Comparison of ENCODE assay signal across 12 mouse cellular contexts in genomic region chr8:95101972-95102371, GRCm38 (mm10). TPM values are rescaled to one million over a fixed set of nuclear protein-coding genes. Genes with fewer than 3 reads are reported as not detected.
DNase-seq lines count a peak whose midpoint lies in the region; ATAC-seq and TF ChIP-seq lines count a peak whose summit lies in the region.
"Had no signal": no experiment of that assay in that cellular context is flagged by ENCODE, and none has a peak within 500 bp of the region (broad histone marks: within the 10 kb centered on the region; RNA-seq: fewer than 3 reads in every experiment).

No protein-coding gene starts in this region.

- no peaks in the 10 kb centered on the region for H3K4me1 ChIP-seq in CH12.LX (ENCODE audit: control insufficient read depth in 1 of 2, insufficient read depth in 2 of 2)
- H3K4me1 ChIP-seq in forebrain, postnatal 0 days (ENCODE audit: insufficient read depth), result no peaks in the 10 kb centered on the region
- H3K4me1 ChIP-seq: lung, embryonic 15.5 days had no signal

- no peak overlapping the region for H3K4me2 ChIP-seq in CH12.LX (ENCODE audit: insufficient read depth, low read depth, poor library complexity, severe bottlenecking)
- H3K4me2 ChIP-seq in forebrain, postnatal 0 days (ENCODE audit: low read depth), result no peak overlapping the region
- H3K4me2 ChIP-seq: lung, embryonic 15.5 days had no signal

- in situ Hi-C loops in CH12.LX (cut with MboI; ENCODE audit: low pct_ligation_motif_present, low pct_unique_long_range_greater_than_20kb, low sequenced_read_pairs), result no loop called here

- 0 out of 2 replicates have a peak, but pooled peaks have one; percentile 17 for ATAC-seq in forebrain, postnatal 0 days
- ATAC-seq: inflammation-experienced regulatory T-cells, adult 6 months had no signal

- TF ChIP-seq RAD21 in CH12.LX (IDR thresholded peaks at IDR 0.05; ENCODE audit: low read depth, low read length), result no peak; the same call in 1 of the 2 replicates

- TF ChIP-seq EP300 in CH12.LX (IDR thresholded peaks at IDR 0.05; ENCODE audit: low read length), result no peak

- dilution Hi-C loops in CH12.LX (cut with MboI; ENCODE audit: extremely low pct_ligation_motif_present, extremely low pct_unique_long_range_greater_than_20kb, low sequenced_read_pairs), result no loop called here

- no peak overlapping the region for H3K9ac ChIP-seq in CH12.LX (ENCODE audit: insufficient read depth, low read depth)
- H3K9ac ChIP-seq in forebrain, postnatal 0 days, result no peak overlapping the region
- H3K9ac ChIP-seq: lung, embryonic 15.5 days had no signal

- H3K36me3 ChIP-seq in CH12.LX (replicated peaks in 1 of 2; ENCODE audit: control insufficient read depth in 1 of 2, insufficient read depth in 1 of 2, low read length in 1 of 2), result peaks cover 19 to 70% of the 10 kb centered on the region in 2 experiments
- H3K36me3 ChIP-seq in forebrain, postnatal 0 days (ENCODE audit: insufficient read depth), result peaks cover 76% of the 10 kb centered on the region

- intact Hi-C loops in gastrocnemius, adult 2 months (cut with DNase I), result no loop called here
- intact Hi-C loops in left cerebral cortex, adult 2 months (cut with DNase I), result no loop called here

- H3K27me3 ChIP-seq in CH12.LX (replicated peaks), result no peaks in the 10 kb centered on the region
- no peaks in the 10 kb centered on the region for H3K27me3 ChIP-seq in forebrain, postnatal 0 days (ENCODE audit: insufficient read depth, low read length)
- H3K27me3 ChIP-seq: lung, embryonic 15.5 days had no signal

- TF ChIP-seq CTCF in gastrocnemius, adult 2 months (IDR thresholded peaks at IDR 0.05), result peak; percentile 4; the same call in 1 of the 2 replicates
- TF ChIP-seq CTCF in left cerebral cortex, adult 2 months (IDR thresholded peaks at IDR 0.05), result peak; percentile 27
- TF ChIP-seq CTCF in CH12.LX (conservative IDR thresholded peaks at IDR 0.05 in 1 of 2, IDR thresholded peaks at IDR 0.05 in 1 of 2; ENCODE audit: low read depth in 2 of 2, low read length in 2 of 2), result peak in 1 of 2 experiments; percentile 61; a peak in 2 of 4 replicates
- TF ChIP-seq CTCF in forebrain, postnatal 0 days (IDR thresholded peaks at IDR 0.05; ENCODE audit: low read depth), result peak; percentile 65

- no peak overlapping the region for H3K4me3 ChIP-seq in gastrocnemius, adult 2 months
- H3K4me3 ChIP-seq in left cerebral cortex, adult 2 months, result no peak overlapping the region
- no peak overlapping the region for H3K4me3 ChIP-seq in CH12.LX (replicated peaks in 1 of 3; ENCODE audit: low read depth in 2 of 3, low read length in 2 of 3, poor library complexity in 1 of 3)
- H3K4me3 ChIP-seq in forebrain, postnatal 0 days (ENCODE audit: low read depth, low read length), result no peak overlapping the region
- H3K4me3 ChIP-seq: lung, embryonic 15.5 days had no signal

- WGBS in forebrain, postnatal 0 days, result 74% methylated on average over 4 of the region's 4 CpGs

- H3K9me3 ChIP-seq in CH12.LX (replicated peaks; ENCODE audit: low read length), result no peaks in the 10 kb centered on the region
- no peaks in the 10 kb centered on the region for H3K9me3 ChIP-seq in forebrain, postnatal 0 days (ENCODE audit: low read length)
- H3K9me3 ChIP-seq: lung, embryonic 15.5 days had no signal

- no peaks in the 10 kb centered on the region for H3K79me2 ChIP-seq in CH12.LX (replicated peaks; ENCODE audit: control insufficient read depth, extremely low read depth, insufficient read depth, poor library complexity, severe bottlenecking)

- H3K27ac ChIP-seq in gastrocnemius, adult 2 months, result no peak overlapping the region
- no peak overlapping the region for H3K27ac ChIP-seq in left cerebral cortex, adult 2 months
- H3K27ac ChIP-seq in CH12.LX (ENCODE audit: insufficient read depth, low read depth), result no peak overlapping the region
- H3K27ac ChIP-seq in forebrain, postnatal 0 days (ENCODE audit: low read depth, low read length), result no peak overlapping the region
- H3K27ac ChIP-seq: lung, embryonic 15.5 days had no signal

- DNase-seq in gastrocnemius, adult 2 months, result no peak
- DNase-seq in gastrocnemius, postnatal 10 days, result no peak
- no peak for DNase-seq in left cerebral cortex, adult 2 months (ENCODE audit: extremely low spot score in 1 of 2, low spot score in 2 of 2)
- DNase-seq in left cerebral cortex, adult 8-10 months (ENCODE audit: low spot score in 2 of 2), result no peak
- DNase-seq in CH12.LX (ENCODE audit: extremely low read depth), result no peak
- DNase-seq in forebrain, postnatal 0 days, result peak; percentile 28
- no peak for DNase-seq in cerebellum, adult 8-10 months
- no peak for DNase-seq in spleen, adult 12 weeks (ENCODE audit: low spot score)
- DNase-seq: cerebellum, postnatal 14 days had no signal

- TF ChIP-seq POLR2A in CH12.LX (IDR thresholded peaks at IDR 0.05; ENCODE audit: low read depth, low read length), result no peak

TF ChIP-seq in CH12.LX, 34 proteins besides CTCF, POLR2A, EP300 and RAD21:
- TF ChIP-seq SMC3 (IDR thresholded peaks at IDR 0.05; ENCODE audit: low read depth, low read length) (peak; percentile 22; the same call in 1 of the 2 replicates), ELF1 (IDR thresholded peaks at IDR 0.05; ENCODE audit: low read depth, low read length) (no peak)

RNA-seq across cellular contexts. Expression of gene Katnb1, which starts 21.0 kb away (rescaled TPM):
- 1 to 10 TPM; 6.4 to 7.6 TPM for total RNA-seq in gastrocnemius, adult 2 months (2021)
- 10 to 100 TPM in 1 of 2 experiments, 1 to 10 TPM in 1; 6.0 to 10.7 TPM for total RNA-seq in gastrocnemius, postnatal 10 days (2021)
- 10 to 100 TPM; 37.6 to 46.2 TPM for total RNA-seq in left cerebral cortex, adult 2 months (2021)
- 10 to 100 TPM; 46.1 to 50.9 (median 47.7) TPM for total RNA-seq in left cerebral cortex, adult 8-10 months (2022)
- total RNA-seq in CH12.LX (2012; rRNA removed) (17.3 and 19.8 TPM in 2 replicates), CH12.LX (2014; rRNA removed) (8.9 and 9.8 TPM in 2 replicates)
- polyA plus RNA-seq in CH12.LX (2012; ENCODE audit: insufficient read length, low read depth), result 13.1 and 14.1 TPM in 2 replicates
- total RNA-seq in forebrain, postnatal 0 days (2014; rRNA removed), result 43.9 and 50.6 TPM in 2 replicates
- 44.7 and 49.5 TPM in 2 replicates for polyA plus RNA-seq in forebrain, postnatal 0 days (2015; fragmentation: Nextera tagmentation; extraction: Ambion mirVana)

RNA-seq across cellular contexts. Expression of gene Drc7, which starts 47.1 kb away (rescaled TPM):
- not detected for total RNA-seq in gastrocnemius, adult 2 months (2021)
- total RNA-seq in gastrocnemius, postnatal 10 days (2021), result not detected
- 1 to 10 TPM in 1 of 2 experiments, under 1 TPM in 1; 0.75 to 1.1 TPM for total RNA-seq in left cerebral cortex, adult 2 months (2021)
- total RNA-seq in left cerebral cortex, adult 8-10 months (2022), result 1 to 10 TPM; 1.2 to 2.6 (median 1.9) TPM
- not detected in 2 replicates for total RNA-seq in CH12.LX (2012; rRNA removed)
- total RNA-seq in CH12.LX (2014; rRNA removed), result not detected in 2 replicates
- not detected in 2 replicates for polyA plus RNA-seq in CH12.LX (2012; ENCODE audit: insufficient read length, low read depth)
- total RNA-seq in forebrain, postnatal 0 days (2014; rRNA removed), result 1.9 and 4.4 TPM in 2 replicates
- 2.1 and 3.7 TPM in 2 replicates for polyA plus RNA-seq in forebrain, postnatal 0 days (2015; fragmentation: Nextera tagmentation; extraction: Ambion mirVana)
- polyA plus RNA-seq: heart, embryonic 14.5 days; inflammation-experienced regulatory T-cells, adult 6 months had no signal
